In the genomic region with DNA sequence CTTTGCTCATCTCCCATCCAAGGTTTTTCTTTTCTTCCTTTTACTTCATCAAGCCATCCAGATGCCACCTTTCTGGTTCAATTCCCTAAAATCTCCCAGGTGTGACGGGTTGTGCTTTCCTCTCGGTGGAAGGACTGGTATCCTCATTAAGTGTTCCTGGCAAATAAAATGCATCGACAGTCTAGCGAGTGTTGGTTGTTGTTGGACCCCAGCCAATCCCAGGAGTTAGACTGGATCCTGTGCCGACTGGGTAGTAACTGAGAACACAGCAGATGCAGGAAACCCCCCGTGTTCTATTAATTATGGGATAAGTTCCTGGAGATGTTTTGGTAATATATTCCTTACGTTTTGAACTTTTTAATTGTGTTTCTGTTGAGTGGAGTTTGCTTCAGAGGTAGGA, we compare ENCODE assay signal across 16 mouse cellular contexts.
A peak's percentile ranks its signal among the peaks of the same experiment; 100 is the strongest.
DNase-seq lines count a peak whose midpoint lies in the region; ATAC-seq and TF ChIP-seq lines count a peak whose summit lies in the region.
"Had no signal": no experiment of that assay in that cellular context is flagged by ENCODE, and none has a peak within 500 bp of the region (broad histone marks: within the 10 kb centered on the region; RNA-seq: fewer than 3 reads in every experiment).

No protein-coding gene starts in this region.

- no peaks in the 10 kb centered on the region for H3K36me3 ChIP-seq in kidney, embryonic 14.5 days (ENCODE audit: control insufficient read depth, insufficient read depth, low read length)
- H3K36me3 ChIP-seq in limb, embryonic 14.5 days (ENCODE audit: control insufficient read depth, insufficient read depth, low read length): no peaks in the 10 kb centered on the region
- H3K36me3 ChIP-seq: G1E; neural tube, embryonic 15.5 days had no signal

- no peaks in the 10 kb centered on the region for H3K27me3 ChIP-seq in kidney, embryonic 14.5 days (ENCODE audit: control insufficient read depth, insufficient read depth, low read length)
- no peaks in the 10 kb centered on the region for H3K27me3 ChIP-seq in limb, embryonic 14.5 days (ENCODE audit: control insufficient read depth, insufficient read depth, low read length)
- H3K27me3 ChIP-seq: neural tube, embryonic 15.5 days had no signal

- ATAC-seq in kidney, embryonic 14.5 days (ENCODE audit: low FRiP score, low TSS enrichment): no peak
- ATAC-seq in limb, embryonic 14.5 days (ENCODE audit: low FRiP score, low read depth): no peak
- ATAC-seq: hindbrain, embryonic 16.5 days; liver, postnatal 0 days had no signal

- 23% methylated on average over 7 of the region's 7 CpGs for WGBS in kidney, embryonic 14.5 days
- WGBS in limb, embryonic 14.5 days: 15% methylated on average over 7 of the region's 7 CpGs

- no peak overlapping the region for H3K27ac ChIP-seq in kidney, embryonic 14.5 days (ENCODE audit: low read depth, low read length)
- no peak overlapping the region for H3K27ac ChIP-seq in limb, embryonic 14.5 days (replicated peaks; ENCODE audit: low read depth, low read length)
- H3K27ac ChIP-seq: heart, adult 2 months; layer of hippocampus, adult 2 months; neural tube, embryonic 15.5 days had no signal

- peak; percentile 63 to 67 for DNase-seq in cerebellum, postnatal 10 days
- DNase-seq in cerebellum, postnatal 4 days (ENCODE audit: low spot score in 2 of 2): no peak
- DNase-seq in kidney, adult 11 months: peak; percentile 44
- DNase-seq in kidney, adult 8-10 months: peak; percentile 51 to 52
- peak; percentile 70 for DNase-seq in limb, embryonic 14.5 days (ENCODE audit: low spot score)
- no peak for DNase-seq in layer of hippocampus, adult 11-12 months (ENCODE audit: low spot score)
- no peak for DNase-seq in right cerebral cortex, postnatal 36 days (ENCODE audit: low spot score in 2 of 2)
- DNase-seq: cerebellum, adult 9-11 months; liver, postnatal 0 days; right cerebral cortex, postnatal 25 days had no signal

- H3K4me3 ChIP-seq in kidney, embryonic 14.5 days (ENCODE audit: low read length): no peak overlapping the region
- H3K4me3 ChIP-seq in limb, embryonic 14.5 days (replicated peaks; ENCODE audit: low read length): no peak overlapping the region
- H3K4me3 ChIP-seq: heart, adult 2 months; layer of hippocampus, adult 2 months; neural tube, embryonic 15.5 days had no signal

- no peak overlapping the region for H3K4me2 ChIP-seq in kidney, embryonic 14.5 days (replicated peaks; ENCODE audit: low read depth, low read length)
- H3K4me2 ChIP-seq in limb, embryonic 14.5 days (replicated peaks; ENCODE audit: low read depth, low read length, severe bottlenecking): no peak overlapping the region
- H3K4me2 ChIP-seq: neural tube, embryonic 15.5 days had no signal

- H3K4me1 ChIP-seq in kidney, embryonic 14.5 days (ENCODE audit: control insufficient read depth, insufficient read depth, low read length): peaks cover 12% of the 10 kb centered on the region
- H3K4me1 ChIP-seq in limb, embryonic 14.5 days (ENCODE audit: control insufficient read depth, insufficient read depth, low read length): peaks cover 29% of the 10 kb centered on the region

- H3K9me3 ChIP-seq in kidney, embryonic 14.5 days (ENCODE audit: control insufficient read depth, low read length): no peaks in the 10 kb centered on the region
- no peaks in the 10 kb centered on the region for H3K9me3 ChIP-seq in limb, embryonic 14.5 days (ENCODE audit: control insufficient read depth, low read length)
- H3K9me3 ChIP-seq: neural tube, embryonic 15.5 days had no signal

- no peak for TF ChIP-seq POLR2A in limb, embryonic 14.5 days (IDR thresholded peaks at IDR 0.05; ENCODE audit: borderline replicate concordance, extremely low read depth, insufficient read depth, insufficient read length)

- H3K9ac ChIP-seq in kidney, embryonic 14.5 days (ENCODE audit: low read depth, low read length): no peak overlapping the region
- H3K9ac ChIP-seq in limb, embryonic 14.5 days (ENCODE audit: low read depth, low read length, severe bottlenecking): no peak overlapping the region
- H3K9ac ChIP-seq: liver, postnatal 0 days; neural tube, embryonic 15.5 days had no signal

Comparison
In these comparisons a context has a peak if more than half of its experiments do, and no peak if none do; other contexts are left out.
1. DNase-seq: peak in cerebellum, postnatal 10 days (2 of 2), kidney, adult 11 months (single experiment), kidney, adult 8-10 months (2 of 2) and limb, embryonic 14.5 days (single experiment); none in cerebellum, postnatal 4 days (0 of 2), layer of hippocampus, adult 11-12 months (single experiment) and right cerebral cortex, postnatal 36 days (0 of 2).